Mouse (Mus musculus): ENCODE results near the gene Hnrnpk. TPM values are rescaled to one million over a fixed set of nuclear protein-coding genes. Genes with fewer than 3 reads are reported as not detected.
"Not testable (repeated sequence)": the region's sequence is repeated elsewhere in the genome, so short reads cannot be mapped to it uniquely, and the experiment has no call there.

Hnrnpk gene
- total and polyA plus RNA-seq, 2 experiments from 2014 or later, result 598 to 905 TPM

DNA sequence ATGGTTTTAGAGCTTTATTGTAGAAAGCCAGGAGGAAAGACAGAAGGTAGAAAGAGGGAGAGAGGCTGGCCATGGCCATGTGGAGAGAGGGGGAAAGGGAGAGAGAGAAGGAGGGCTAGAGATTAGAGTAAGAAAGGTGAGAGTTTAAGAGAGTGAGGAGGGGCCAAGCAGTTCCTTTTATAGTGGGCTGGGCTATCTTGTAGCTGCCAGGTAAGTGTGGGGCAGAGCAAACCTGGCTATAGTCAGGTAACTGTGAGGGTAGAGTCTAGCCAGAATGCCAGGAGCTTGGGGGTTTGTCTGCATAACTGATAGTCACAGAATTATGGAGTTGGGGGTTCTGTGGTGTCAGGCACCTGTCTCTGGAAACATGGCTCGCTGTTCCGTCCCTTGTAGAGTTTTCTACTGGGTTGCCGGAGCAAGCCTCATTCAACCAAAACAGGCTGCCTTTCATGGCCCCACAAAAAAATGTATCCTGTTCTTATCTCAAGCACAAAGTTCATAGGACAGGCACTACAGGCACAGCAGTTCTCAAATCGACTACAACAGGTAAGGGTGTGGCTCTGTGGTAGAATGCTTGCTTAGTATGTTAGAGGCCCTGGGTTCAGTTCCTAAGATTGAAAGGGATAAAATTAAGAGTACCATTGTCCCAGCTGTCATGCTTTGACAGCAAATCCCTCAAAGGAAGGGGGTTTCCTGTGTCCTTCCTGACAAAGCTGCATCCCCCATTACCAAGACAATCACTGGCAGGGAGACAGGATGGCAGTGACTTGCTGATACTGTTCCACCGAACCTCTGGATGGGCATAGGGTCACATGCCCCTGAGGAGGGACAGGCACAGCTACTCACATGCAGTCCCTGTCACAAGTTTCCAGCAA, 30.6 kb downstream of the Hnrnpk start:
- Histone ChIP-seq H3K9ac (replicated peaks; ENCODE audit: low read length, poor library complexity, severe bottlenecking) (no peak overlapping the region), H3K4me3 (ENCODE audit: low read depth, low read length) (no peak overlapping the region), H3K27ac (ENCODE audit: low read depth, low read length) (no peak overlapping the region), H3K36me3 (ENCODE audit: insufficient read depth, low read length) (no peaks in the 10 kb centered on the region), H3K4me1 (ENCODE audit: insufficient read depth, low read length) (no peaks in the 10 kb centered on the region), H3K9me3 (ENCODE audit: low read length) (no peaks in the 10 kb centered on the region), H3K4me2 (ENCODE audit: low read depth, low read length, poor library complexity, severe bottlenecking) (no peak overlapping the region), H3K27me3 (ENCODE audit: insufficient read depth, low read length) (no peaks in the 10 kb centered on the region)
- ATAC-seq (ENCODE audit: low FRiP score) (no peak), DNase-seq (ENCODE audit: low spot score) (no peak)
- 84% methylated on average over 5 of the region's 5 CpGs for WGBS
- no peak for TF ChIP-seq CTCF (IDR thresholded peaks at IDR 0.05)

DNA sequence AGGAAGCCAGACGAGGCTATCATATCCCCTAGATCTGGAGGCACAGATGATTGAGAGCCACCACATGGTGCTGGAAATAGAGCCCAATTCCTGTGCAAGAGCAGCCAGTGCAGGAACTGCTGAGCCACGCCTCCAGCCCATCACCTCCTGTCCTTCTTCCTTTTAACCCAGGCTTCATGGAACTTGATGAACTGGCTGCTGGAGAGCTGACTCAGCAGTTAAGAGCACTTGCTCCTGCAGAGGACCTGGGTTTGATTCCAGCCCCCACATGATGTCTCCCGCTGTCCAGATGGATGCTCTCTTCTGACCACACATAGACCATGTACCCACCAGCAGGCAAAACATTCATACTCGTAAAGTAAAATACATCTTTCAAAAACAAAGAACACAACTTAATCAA, 34.3 kb downstream of the Hnrnpk start:
- H3K36me3 ChIP-seq (ENCODE audit: insufficient read depth, low read length), result no peaks in the 10 kb centered on the region
- no peak for ATAC-seq (ENCODE audit: low FRiP score)
- H3K4me3 ChIP-seq (ENCODE audit: low read depth, low read length), result no peak overlapping the region
- H3K4me2 ChIP-seq (ENCODE audit: low read depth, low read length, poor library complexity, severe bottlenecking), result no peak overlapping the region
- 79% methylated on average over 4 of the region's 4 CpGs for WGBS
- TF ChIP-seq CTCF (IDR thresholded peaks at IDR 0.05), result no peak
- H3K4me1 ChIP-seq (ENCODE audit: insufficient read depth, low read length), result no peaks in the 10 kb centered on the region
- DNase-seq (ENCODE audit: low spot score), result no peak
- no peak overlapping the region for H3K27ac ChIP-seq (ENCODE audit: low read depth, low read length)
- H3K9me3 ChIP-seq (ENCODE audit: low read length), result no peaks in the 10 kb centered on the region
- no peak overlapping the region for H3K9ac ChIP-seq (replicated peaks; ENCODE audit: low read length, poor library complexity, severe bottlenecking)
- H3K27me3 ChIP-seq (ENCODE audit: insufficient read depth, low read length), result no peaks in the 10 kb centered on the region

DNA sequence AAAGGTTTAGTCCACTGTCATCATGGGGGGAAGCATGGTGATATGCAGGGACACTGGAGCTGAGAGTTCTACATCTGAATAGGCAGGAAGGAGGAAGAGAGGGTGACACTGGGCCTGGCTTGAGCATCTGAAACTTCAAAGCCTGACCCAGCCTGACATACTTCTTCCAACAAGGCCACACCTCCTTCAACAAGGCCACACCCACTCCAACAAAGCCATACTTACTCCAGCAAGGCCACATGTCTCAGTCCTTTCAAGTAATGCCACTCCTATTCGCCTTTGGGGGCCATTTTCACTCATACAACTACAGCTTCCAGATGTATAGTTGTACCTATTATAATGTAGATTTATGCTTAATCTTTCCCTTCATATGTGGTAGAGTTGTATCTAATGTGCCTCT, 35.5 kb downstream of the Hnrnpk start:
- no peak overlapping the region for H3K27ac ChIP-seq (ENCODE audit: low read depth, low read length)
- H3K27me3 ChIP-seq (ENCODE audit: insufficient read depth, low read length), result no peaks in the 10 kb centered on the region
- ATAC-seq (ENCODE audit: low FRiP score), result no peak
- WGBS, result 53% methylated on average over 1 of the region's 1 CpGs
- no peak for DNase-seq (ENCODE audit: low spot score)
- H3K36me3 ChIP-seq (ENCODE audit: insufficient read depth, low read length), result no peaks in the 10 kb centered on the region
- TF ChIP-seq CTCF (IDR thresholded peaks at IDR 0.05), result no peak
- no peaks in the 10 kb centered on the region for H3K9me3 ChIP-seq (ENCODE audit: low read length)
- no peak overlapping the region for H3K4me2 ChIP-seq (ENCODE audit: low read depth, low read length, poor library complexity, severe bottlenecking)
- H3K9ac ChIP-seq (replicated peaks; ENCODE audit: low read length, poor library complexity, severe bottlenecking), result no peak overlapping the region
- H3K4me3 ChIP-seq (ENCODE audit: low read depth, low read length), result no peak overlapping the region
- no peaks in the 10 kb centered on the region for H3K4me1 ChIP-seq (ENCODE audit: insufficient read depth, low read length)

DNA sequence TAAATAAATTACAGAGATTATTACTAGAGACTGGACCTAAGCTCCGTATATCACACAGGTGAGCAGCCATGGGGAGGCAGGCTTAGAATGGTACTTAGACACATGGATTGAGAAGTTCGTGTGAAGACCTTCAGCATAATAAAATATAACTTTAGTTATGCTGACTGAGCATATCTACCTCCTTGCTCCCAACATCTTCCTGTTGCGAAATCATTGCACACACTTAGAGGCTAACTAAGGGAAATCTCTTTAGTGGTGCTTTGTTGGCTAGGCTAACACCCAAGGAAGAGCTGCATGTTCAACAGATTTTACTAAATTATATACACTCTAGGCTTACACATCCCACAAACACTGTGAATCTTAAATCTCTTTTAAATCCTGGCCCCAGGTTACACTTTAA, 36.8 kb downstream of the Hnrnpk start:
- no peaks in the 10 kb centered on the region for H3K27me3 ChIP-seq (ENCODE audit: insufficient read depth, low read length)
- H3K9ac ChIP-seq (replicated peaks; ENCODE audit: low read length, poor library complexity, severe bottlenecking), result no peak overlapping the region
- H3K27ac ChIP-seq (ENCODE audit: low read depth, low read length), result no peak overlapping the region
- no peak for TF ChIP-seq CTCF (IDR thresholded peaks at IDR 0.05)
- H3K9me3 ChIP-seq (ENCODE audit: low read length), result no peaks in the 10 kb centered on the region
- H3K36me3 ChIP-seq (ENCODE audit: insufficient read depth, low read length), result no peaks in the 10 kb centered on the region
- no peak for DNase-seq (ENCODE audit: low spot score)
- no peak overlapping the region for H3K4me3 ChIP-seq (ENCODE audit: low read depth, low read length)
- no peak overlapping the region for H3K4me2 ChIP-seq (ENCODE audit: low read depth, low read length, poor library complexity, severe bottlenecking)
- WGBS, result 85% methylated on average over 3 of the region's 3 CpGs
- H3K4me1 ChIP-seq (ENCODE audit: insufficient read depth, low read length), result no peaks in the 10 kb centered on the region
- no peak for ATAC-seq (ENCODE audit: low FRiP score)

DNA sequence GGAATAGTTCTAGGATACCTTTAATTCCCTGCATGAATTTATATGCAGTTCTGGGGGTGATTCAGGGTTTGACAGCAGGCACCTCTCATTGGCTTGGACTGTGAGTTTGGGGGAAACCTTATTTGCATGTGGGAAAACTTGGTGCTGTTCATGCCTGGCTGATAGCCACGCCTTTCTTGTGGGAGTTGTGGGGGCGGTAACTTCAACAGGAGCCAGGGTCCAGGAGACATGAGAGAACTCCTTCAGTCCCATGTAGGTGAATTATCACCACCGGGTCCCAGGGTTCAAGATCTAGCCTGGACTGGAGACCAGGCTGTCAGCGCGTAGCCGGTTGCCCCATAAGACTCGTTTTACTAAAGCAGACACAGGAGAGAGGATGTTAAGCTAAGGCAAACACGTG, 38.0 kb downstream of the Hnrnpk start:
- ATAC-seq (ENCODE audit: low FRiP score); DNase-seq (ENCODE audit: low spot score); H3K4me1 ChIP-seq (ENCODE audit: insufficient read depth, low read length); H3K9ac ChIP-seq (replicated peaks; ENCODE audit: low read length, poor library complexity, severe bottlenecking); H3K9me3 ChIP-seq (ENCODE audit: low read length); H3K4me2 ChIP-seq (ENCODE audit: low read depth, low read length, poor library complexity, severe bottlenecking); H3K36me3 ChIP-seq (ENCODE audit: insufficient read depth, low read length); H3K27ac ChIP-seq (ENCODE audit: low read depth, low read length); H3K27me3 ChIP-seq (ENCODE audit: insufficient read depth, low read length); H3K4me3 ChIP-seq (ENCODE audit: low read depth, low read length): not testable (repeated sequence)
- 86% methylated on average over 8 of the region's 8 CpGs for WGBS

DNA sequence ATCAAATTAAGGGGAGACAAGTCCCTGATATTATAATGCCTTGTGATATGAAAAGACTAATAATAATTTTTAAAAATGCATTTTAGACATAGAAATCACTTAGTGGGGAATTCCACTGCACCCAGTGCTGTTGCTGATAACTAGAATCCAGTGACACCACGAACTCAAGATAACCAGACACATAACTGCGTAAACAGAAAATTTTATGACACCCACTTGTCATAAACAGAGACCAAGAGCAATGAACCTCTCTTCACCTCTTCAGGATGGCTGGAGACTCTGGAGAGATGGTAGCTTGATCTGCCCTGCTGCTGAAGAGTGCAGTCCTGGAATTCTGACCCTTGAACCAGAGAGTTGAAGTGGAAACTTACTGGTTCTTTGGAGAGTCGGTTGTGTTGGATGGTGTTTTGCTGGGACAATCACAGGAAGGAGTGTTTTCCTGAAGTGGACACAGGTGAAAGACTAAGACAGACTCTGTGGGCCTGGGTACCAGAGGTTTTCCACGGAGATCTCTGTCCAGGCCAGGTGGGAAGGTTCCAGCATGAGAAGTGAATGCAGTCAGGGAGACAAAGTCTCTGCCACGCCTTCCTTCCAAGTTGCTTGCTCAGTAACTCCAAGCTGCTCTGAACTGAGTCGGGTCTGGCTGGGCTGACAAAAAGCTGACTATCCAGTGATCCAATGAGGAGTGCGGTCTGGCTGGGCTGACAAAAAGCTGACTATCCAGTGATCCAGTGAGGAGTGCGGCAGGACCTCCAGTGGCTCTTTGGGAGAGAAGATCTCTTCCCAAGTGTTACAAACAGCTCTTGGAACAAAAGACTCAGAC, 38.6 kb downstream of the Hnrnpk start:
- no peak overlapping the region for H3K4me3 ChIP-seq (ENCODE audit: low read depth, low read length)
- DNase-seq (ENCODE audit: low spot score) (no peak), ATAC-seq (ENCODE audit: low FRiP score) (no peak)
- H3K4me2 ChIP-seq (ENCODE audit: low read depth, low read length, poor library complexity, severe bottlenecking), result no peak overlapping the region
- H3K27ac ChIP-seq (ENCODE audit: low read depth, low read length), result no peak overlapping the region
- H3K4me1 ChIP-seq (ENCODE audit: insufficient read depth, low read length), result no peaks in the 10 kb centered on the region
- H3K27me3 ChIP-seq (ENCODE audit: insufficient read depth, low read length), result no peaks in the 10 kb centered on the region
- TF ChIP-seq CTCF (IDR thresholded peaks at IDR 0.05), result no peak
- no peaks in the 10 kb centered on the region for H3K9me3 ChIP-seq (ENCODE audit: low read length)
- no peaks in the 10 kb centered on the region for H3K36me3 ChIP-seq (ENCODE audit: insufficient read depth, low read length)
- H3K9ac ChIP-seq (replicated peaks; ENCODE audit: low read length, poor library complexity, severe bottlenecking), result no peak overlapping the region
- 79% methylated on average over 8 of the region's 8 CpGs for WGBS

Measured in midbrain, postnatal 0 days (tissue).